Mouse (Mus musculus): ENCODE data around the gene Urah. TPM values are rescaled to one million over a fixed set of nuclear protein-coding genes. Genes with fewer than 3 reads are reported as not detected.

The Urah gene
- polyA plus RNA-seq, 1 experiment: 0.62 TPM

- Histone ChIP-seq H3K4me3 (replicated peaks; ENCODE audit: insufficient read depth, low read depth, low read length) (no peak overlapping the region), H3K27ac (ENCODE audit: insufficient read depth, low read length) (no peak overlapping the region), H3K27me3 (ENCODE audit: control insufficient read depth, insufficient read depth, low read length) (no peaks in the 10 kb centered on the region), H3K4me1 (ENCODE audit: control insufficient read depth, insufficient read depth, low read length) (no peaks in the 10 kb centered on the region)
- TF ChIP-seq CTCF (IDR thresholded peaks at IDR 0.05; ENCODE audit: borderline replicate concordance, insufficient read depth, low read depth, low read length): 0 out of 2 replicates have a peak, but pooled peaks have one; percentile 11
- TF ChIP-seq POLR2A (IDR thresholded peaks at IDR 0.05; ENCODE audit: borderline replicate concordance, insufficient read depth, low read length): no peak
- no peak for DNase-seq
- 93% methylated on average over 6 of the region's 6 CpGs for WGBS
Measured at GRCm38 (mm10) chr7:140810496-140810895, 24.3 kb upstream of the Urah start.

- no peaks in the 10 kb centered on the region for H3K27me3 ChIP-seq (ENCODE audit: control insufficient read depth, insufficient read depth, low read length)
- TF ChIP-seq POLR2A (IDR thresholded peaks at IDR 0.05; ENCODE audit: borderline replicate concordance, insufficient read depth, low read length): no peak
- TF ChIP-seq CTCF (IDR thresholded peaks at IDR 0.05; ENCODE audit: borderline replicate concordance, insufficient read depth, low read depth, low read length): no peak
- no peak for DNase-seq
- no peaks in the 10 kb centered on the region for H3K4me1 ChIP-seq (ENCODE audit: control insufficient read depth, insufficient read depth, low read length)
- no peak overlapping the region for H3K27ac ChIP-seq (ENCODE audit: insufficient read depth, low read length)
- WGBS: 61% methylated on average over 13 of the region's 13 CpGs
- H3K4me3 ChIP-seq (replicated peaks; ENCODE audit: insufficient read depth, low read depth, low read length): no peak overlapping the region
Measured at GRCm38 (mm10) chr7:140811714-140812113, 23.1 kb upstream of the Urah start.

- TF ChIP-seq POLR2A (IDR thresholded peaks at IDR 0.05; ENCODE audit: borderline replicate concordance, insufficient read depth, low read length) (no peak), CTCF (IDR thresholded peaks at IDR 0.05; ENCODE audit: borderline replicate concordance, insufficient read depth, low read depth, low read length) (no peak)
- Histone ChIP-seq H3K4me3 (replicated peaks; ENCODE audit: insufficient read depth, low read depth, low read length) (no peak overlapping the region), H3K27ac (ENCODE audit: insufficient read depth, low read length) (no peak overlapping the region), H3K4me1 (ENCODE audit: control insufficient read depth, insufficient read depth, low read length) (no peaks in the 10 kb centered on the region), H3K27me3 (ENCODE audit: control insufficient read depth, insufficient read depth, low read length) (no peaks in the 10 kb centered on the region)
- WGBS: 72% methylated on average over 12 of the region's 12 CpGs
- DNase-seq: no peak
Measured at GRCm38 (mm10) chr7:140812850-140813249, 22.0 kb upstream of the Urah start.

GRCm38 (mm10) chr7:140820173-140820572 lies 14.6 kb upstream of the Urah start:
- H3K27ac ChIP-seq (ENCODE audit: insufficient read depth, low read length): no peak overlapping the region
- TF ChIP-seq POLR2A (IDR thresholded peaks at IDR 0.05; ENCODE audit: borderline replicate concordance, insufficient read depth, low read length): no peak
- no peak for TF ChIP-seq CTCF (IDR thresholded peaks at IDR 0.05; ENCODE audit: borderline replicate concordance, insufficient read depth, low read depth, low read length)
- no peak overlapping the region for H3K4me3 ChIP-seq (replicated peaks; ENCODE audit: insufficient read depth, low read depth, low read length)
- peaks cover 3% of the 10 kb centered on the region; the same call in 1 of the 2 replicates for H3K4me1 ChIP-seq (ENCODE audit: control insufficient read depth, insufficient read depth, low read length)
- 45% methylated on average over 4 of the region's 4 CpGs for WGBS
- no peak for DNase-seq
- H3K27me3 ChIP-seq (ENCODE audit: control insufficient read depth, insufficient read depth, low read length): no peaks in the 10 kb centered on the region

- Histone ChIP-seq H3K4me1 (ENCODE audit: control insufficient read depth, insufficient read depth, low read length) (peaks cover 3% of the 10 kb centered on the region; the same call in 1 of the 2 replicates), H3K27ac (ENCODE audit: insufficient read depth, low read length) (peak overlapping the region; percentile 56; the same call in 1 of the 2 replicates), H3K4me3 (replicated peaks; ENCODE audit: insufficient read depth, low read depth, low read length) (peak overlapping the region; percentile 92), H3K27me3 (ENCODE audit: control insufficient read depth, insufficient read depth, low read length) (no peaks in the 10 kb centered on the region)
- WGBS: 44% methylated on average over 5 of the region's 5 CpGs
- TF ChIP-seq POLR2A (IDR thresholded peaks at IDR 0.05; ENCODE audit: borderline replicate concordance, insufficient read depth, low read length): no peak
- no peak for TF ChIP-seq CTCF (IDR thresholded peaks at IDR 0.05; ENCODE audit: borderline replicate concordance, insufficient read depth, low read depth, low read length)
- DNase-seq: peak; percentile 50 to 65
Measured at GRCm38 (mm10) chr7:140821305-140821652, 13.5 kb upstream of the Urah start.

- TF ChIP-seq POLR2A (IDR thresholded peaks at IDR 0.05; ENCODE audit: borderline replicate concordance, insufficient read depth, low read length) (peak; percentile 22; the same call in 1 of the 2 replicates), CTCF (IDR thresholded peaks at IDR 0.05; ENCODE audit: borderline replicate concordance, insufficient read depth, low read depth, low read length) (no peak)
- Histone ChIP-seq H3K4me3 (replicated peaks; ENCODE audit: insufficient read depth, low read depth, low read length) (peak within 1 kb of the TSS; percentile 92), H3K27ac (ENCODE audit: insufficient read depth, low read length) (peak within 1 kb of the TSS; percentile 56), H3K27me3 (ENCODE audit: control insufficient read depth, insufficient read depth, low read length) (no peaks in the 10 kb centered on the region), H3K4me1 (ENCODE audit: control insufficient read depth, insufficient read depth, low read length) (peaks cover 3% of the 10 kb centered on the region; the same call in 1 of the 2 replicates)
- DNase-seq: peak; percentile 87 to 88
- WGBS: 2% methylated on average over 21 of the region's 21 CpGs
Measured at GRCm38 (mm10) chr7:140821653-140822329, 13.0 kb upstream of the Urah start, which contains the start of gene Zfp941. TSS of gene Zfp941 (minus strand) at chr7:140822178.

GRCm38 (mm10) chr7:140822731-140823130 lies 12.1 kb upstream of the Urah start:
- H3K27ac ChIP-seq (ENCODE audit: insufficient read depth, low read length): no peak overlapping the region
- 89% methylated on average over 4 of the region's 4 CpGs for WGBS
- H3K4me3 ChIP-seq (replicated peaks; ENCODE audit: insufficient read depth, low read depth, low read length): no peak overlapping the region
- no peak for DNase-seq
- H3K4me1 ChIP-seq (ENCODE audit: control insufficient read depth, insufficient read depth, low read length): peaks cover 3% of the 10 kb centered on the region; the same call in 1 of the 2 replicates
- no peaks in the 10 kb centered on the region for H3K27me3 ChIP-seq (ENCODE audit: control insufficient read depth, insufficient read depth, low read length)
- TF ChIP-seq CTCF (IDR thresholded peaks at IDR 0.05; ENCODE audit: borderline replicate concordance, insufficient read depth, low read depth, low read length): no peak
- no peak for TF ChIP-seq POLR2A (IDR thresholded peaks at IDR 0.05; ENCODE audit: borderline replicate concordance, insufficient read depth, low read length)
